Mouse (Mus musculus) lung, postnatal 0 days (tissue): ENCODE measurements around the gene Rbm24.

Source experiments
- CTCF ChIP-seq: IDR thresholded peaks from 2 replicates; pipeline ENCODE4 v1.5.1; 2016; ENCODE audit warnings: antibody characterized with exemption, mild to moderate bottlenecking
- EP300 ChIP-seq: IDR thresholded peaks from 2 replicates; pipeline ENCODE4 v1.6.1; 2016; ENCODE audit warnings: antibody characterized with exemption, mild to moderate bottlenecking, control low read depth

GRCm38 (mm10) chr13:46419648-46420047 is 1.4 kb downstream of the Rbm24 start:
- TF ChIP-seq CTCF (no peak), EP300 (no peak)
